Mouse (Mus musculus) monocyte, adult 2 months (primary cell): ENCODE data around the gene Etfb.
"Not testable (repeated sequence)": the region's sequence is repeated elsewhere in the genome, so short reads cannot be mapped to it uniquely, and the experiment has no call there.

Experiments
- DNase-seq, 2 experiments: peaks; one replicate each; pipeline ENCODE4 v3.0.0; 2022; ENCODE audit warnings: low spot score in 2 of 2, low read depth in 1 of 2

Gene Etfb

DNA sequence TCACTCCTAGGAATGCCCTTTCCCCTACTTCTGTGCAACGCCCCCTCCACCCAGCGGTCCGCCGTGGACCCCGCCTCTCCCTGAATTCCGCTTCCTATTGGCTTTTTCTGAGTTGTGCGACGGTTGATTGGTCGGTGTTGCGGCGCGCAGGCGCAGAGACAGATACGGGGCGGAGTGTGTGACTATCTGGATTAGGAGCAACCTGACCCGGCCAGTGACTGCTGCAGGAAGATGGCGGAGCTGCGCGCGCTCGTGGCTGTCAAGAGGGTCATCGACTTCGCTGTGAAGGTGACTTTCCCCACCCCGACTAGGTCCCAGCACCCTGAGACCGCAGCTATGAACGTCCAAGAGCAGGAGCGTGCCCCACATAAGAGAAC lies at the start of gene Etfb, which contains the start of gene Gm45233:
TSS of gene Etfb (plus strand) at position 167 of the 377 bp plus-strand sequence.
TSS of gene Gm45233 (plus strand) at position 212 of the 377 bp plus-strand sequence.
- peak; percentile 82 to 84 for DNase-seq

DNA sequence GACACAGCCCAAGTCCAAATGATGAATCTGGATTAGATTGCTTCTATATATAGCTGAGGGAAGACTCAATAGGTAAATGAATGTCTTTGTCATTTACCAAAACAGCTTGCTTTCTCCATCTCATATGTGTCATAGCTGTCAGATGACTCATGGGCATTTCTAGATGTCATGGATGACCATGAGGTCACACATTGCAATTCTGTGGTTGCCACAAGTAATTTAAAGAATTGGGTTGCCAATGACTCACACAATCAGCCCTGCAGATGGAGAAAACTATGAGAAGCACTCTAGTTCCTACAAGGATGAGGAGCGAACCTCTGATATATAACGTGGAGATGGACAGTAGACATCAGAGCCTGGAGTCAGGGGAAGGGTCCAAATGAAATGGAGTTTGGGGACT lies 44.4 kb upstream of the Etfb start:
- no peak for DNase-seq

DNA sequence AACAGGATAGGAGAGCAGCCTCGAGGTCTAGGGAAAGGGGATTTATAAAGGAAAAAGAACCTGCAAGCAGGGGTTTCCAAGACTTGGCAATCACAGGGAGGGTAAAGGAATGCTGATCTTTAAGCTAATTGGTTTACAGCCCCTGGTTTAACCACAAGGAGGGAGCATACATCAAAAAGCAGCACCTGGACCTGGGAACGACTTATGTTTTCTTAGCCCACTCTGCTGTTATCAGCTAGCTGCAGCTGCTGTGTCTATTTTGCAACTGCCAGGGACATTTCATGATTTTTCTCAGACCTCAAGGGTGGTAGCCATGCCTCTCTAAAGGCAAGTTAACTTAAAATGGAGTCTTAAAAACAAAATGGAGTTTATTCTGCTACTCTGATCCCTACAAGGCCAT lies 41.2 kb upstream of the Etfb start:
- DNase-seq = no peak

DNA sequence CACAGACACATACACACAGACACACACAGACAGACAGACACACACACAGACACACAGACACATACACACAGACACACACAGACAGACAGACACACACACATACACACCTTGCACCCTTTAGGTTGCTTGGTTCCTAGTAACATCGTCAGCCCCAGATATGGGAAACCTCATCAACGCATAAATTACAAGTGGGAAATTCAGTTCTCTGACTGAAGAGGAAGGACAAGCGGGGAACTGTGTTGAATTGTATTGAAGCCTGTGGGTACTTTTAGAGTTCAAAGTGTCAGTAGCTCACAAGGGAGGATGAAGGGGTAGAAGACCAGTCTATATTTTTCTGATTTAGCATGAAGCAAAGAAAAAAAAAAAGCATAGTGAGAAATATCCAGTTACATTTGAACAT lies 36.3 kb upstream of the Etfb start:
- DNase-seq = no peak

- no peak for DNase-seq
Measured at GRCm38 (mm10) chr7:43408131-43408553, 35.7 kb upstream of the Etfb start, which contains the start of gene Siglecg. TSS of gene Siglecg (plus strand) at chr7:43408204.

- no peak for DNase-seq
Measured at GRCm38 (mm10) chr7:43409084-43409483, 34.8 kb upstream of the Etfb start.

DNA sequence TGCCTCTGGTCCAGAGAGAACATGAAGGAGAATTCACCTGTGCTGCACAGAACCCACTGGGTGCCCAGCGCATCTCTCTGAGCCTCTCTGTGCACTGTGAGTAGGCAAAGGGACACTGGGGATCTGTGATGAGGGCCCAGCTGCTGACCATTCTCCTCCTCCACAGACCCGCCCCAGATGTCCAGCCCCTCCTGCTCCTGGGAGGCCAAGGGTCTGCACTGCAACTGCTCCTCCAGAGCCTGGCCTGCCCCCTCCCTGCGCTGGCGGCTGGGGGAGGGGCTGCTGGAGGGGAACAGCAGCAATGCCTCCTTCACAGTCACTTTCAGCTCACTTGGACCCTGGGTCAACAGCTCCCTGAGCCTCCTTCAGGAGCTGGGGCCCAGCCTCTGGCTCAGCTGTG lies 32.2 kb upstream of the Etfb start:
- not testable (repeated sequence) for DNase-seq

GRCm38 (mm10) chr7:43417298-43417697 lies 26.6 kb upstream of the Etfb start:
- DNase-seq = no peak

- peak; percentile 32 to 62 for DNase-seq
Measured at GRCm38 (mm10) chr7:43422995-43423617, 20.8 kb upstream of the Etfb start.

GRCm38 (mm10) chr7:43423991-43424625 lies 19.8 kb upstream of the Etfb start:
- no peak for DNase-seq

GRCm38 (mm10) chr7:43427406-43427805 lies 16.5 kb upstream of the Etfb start, which contains the start of gene Lim2:
TSS of gene Lim2 (plus strand) at chr7:43427670.
- no peak for DNase-seq

GRCm38 (mm10) chr7:43429500-43429899 lies 14.4 kb upstream of the Etfb start:
- no peak for DNase-seq

- no peak for DNase-seq
Measured at GRCm38 (mm10) chr7:43432891-43433290, 11.0 kb upstream of the Etfb start.

- no peak for DNase-seq
Measured at GRCm38 (mm10) chr7:43434676-43435075, 9.2 kb upstream of the Etfb start.

DNA sequence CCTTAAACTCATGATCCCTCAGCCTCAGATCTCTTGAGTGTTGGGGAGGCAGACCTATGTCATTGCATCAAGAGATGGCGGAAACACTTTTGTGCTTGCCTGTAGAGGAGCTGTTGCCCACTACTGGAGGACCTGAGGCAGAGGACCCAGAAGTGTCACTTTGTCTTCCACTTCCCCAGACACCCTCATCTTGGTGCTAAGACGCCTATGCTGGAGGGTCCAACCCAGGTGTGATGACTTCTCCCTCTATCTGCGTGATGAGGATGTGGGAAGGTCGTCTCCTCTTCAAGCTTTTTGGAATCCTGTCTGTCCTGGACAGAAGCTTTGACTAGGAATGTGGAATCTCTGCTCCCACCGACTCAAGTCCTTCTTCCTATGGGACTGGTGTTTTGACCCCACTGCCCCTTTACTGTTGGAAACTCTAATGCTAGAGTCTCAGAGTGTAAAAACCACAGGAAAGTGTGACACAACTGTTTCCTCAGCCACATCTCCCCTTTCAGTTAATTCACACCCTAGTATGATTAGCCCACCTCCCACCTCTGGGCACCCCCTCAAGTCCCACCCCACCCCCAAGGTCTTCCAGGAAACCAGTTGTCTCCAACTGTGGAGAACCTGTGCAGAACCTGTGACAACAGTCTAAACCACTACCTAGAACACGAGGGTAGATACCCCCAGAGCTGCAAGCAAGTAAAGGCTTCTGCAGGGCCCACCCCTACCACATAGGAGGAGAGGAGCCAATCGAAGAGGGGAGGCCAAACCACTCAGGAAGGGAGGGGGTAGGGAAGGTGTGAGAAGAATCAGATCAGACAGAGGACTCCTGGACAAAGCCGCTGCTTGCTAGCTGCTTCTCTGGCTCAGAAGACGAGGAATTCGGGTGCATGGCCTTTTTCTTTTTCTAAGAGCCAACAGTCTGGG lies 7.3 kb upstream of the Etfb start, which contains the start of gene Nkg7:
TSS of gene Nkg7 (plus strand) at position 733 of the 915 bp plus-strand sequence.
- no peak for DNase-seq

GRCm38 (mm10) chr7:43438611-43439010 lies 5.3 kb upstream of the Etfb start:
- no peak for DNase-seq

GRCm38 (mm10) chr7:43440482-43440881 lies 3.4 kb upstream of the Etfb start, which contains the start of gene Cldnd2:
TSS of gene Cldnd2 (plus strand) at chr7:43440782.
- no peak for DNase-seq

DNA sequence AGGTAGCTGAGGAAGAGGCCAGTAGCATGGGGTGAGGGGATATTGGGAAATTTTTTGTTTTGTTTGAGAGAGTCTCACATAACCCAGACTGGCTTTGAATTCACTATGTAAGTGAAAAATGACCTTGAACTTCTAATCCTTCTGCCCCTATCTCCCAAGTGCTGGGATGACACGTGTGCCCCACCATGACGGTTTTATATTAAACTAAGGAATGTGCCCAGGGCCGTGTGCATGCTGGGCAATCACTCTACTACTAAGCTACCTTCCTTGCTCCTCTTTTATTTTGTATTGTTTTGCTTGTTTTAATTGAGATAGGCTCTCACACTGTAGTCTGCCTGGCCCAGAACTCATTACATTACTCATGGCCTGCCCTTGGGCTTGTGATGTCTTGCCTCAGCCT lies 2.8 kb upstream of the Etfb start:
- no peak for DNase-seq

GRCm38 (mm10) chr7:43442684-43443083 lies 1.2 kb upstream of the Etfb start:
- DNase-seq = no peak

- DNase-seq = peak in 1 of 2 experiments; percentile 66
Measured at GRCm38 (mm10) chr7:43443126-43443916, 562 bp upstream of the Etfb start.

GRCm38 (mm10) chr7:43447801-43448200 lies 3.9 kb downstream of the Etfb start:
- no peak for DNase-seq
